Mouse (Mus musculus): ENCODE measurements at regions not wholly inside any gene's neighbourhood (a gene's known extent, or its start where the extent isn't known, plus 50 kb on each side); places are given as distances from the start of the nearest gene placed in this dataset.

DNA sequence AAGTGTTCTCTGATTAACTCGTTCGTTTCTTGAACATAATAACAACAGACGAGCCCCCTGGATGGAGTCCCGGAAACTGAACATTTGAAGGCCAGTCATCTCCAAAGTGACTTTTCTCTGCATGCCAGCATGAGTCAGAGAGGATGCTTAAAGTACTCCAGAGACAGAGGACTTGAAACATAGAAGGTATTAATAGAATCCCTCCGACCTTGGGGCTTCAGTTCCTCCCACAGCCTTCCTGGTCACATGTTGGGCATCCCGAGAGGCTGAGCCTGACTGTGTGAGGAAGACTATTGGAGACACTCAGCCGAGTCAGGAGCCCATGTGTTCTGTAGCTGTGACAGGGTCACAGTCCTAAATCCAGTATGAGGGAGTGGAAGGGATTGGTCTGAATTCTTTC is 232.7 kb upstream of the Serp2 start:
- no peak for DNase-seq

DNA sequence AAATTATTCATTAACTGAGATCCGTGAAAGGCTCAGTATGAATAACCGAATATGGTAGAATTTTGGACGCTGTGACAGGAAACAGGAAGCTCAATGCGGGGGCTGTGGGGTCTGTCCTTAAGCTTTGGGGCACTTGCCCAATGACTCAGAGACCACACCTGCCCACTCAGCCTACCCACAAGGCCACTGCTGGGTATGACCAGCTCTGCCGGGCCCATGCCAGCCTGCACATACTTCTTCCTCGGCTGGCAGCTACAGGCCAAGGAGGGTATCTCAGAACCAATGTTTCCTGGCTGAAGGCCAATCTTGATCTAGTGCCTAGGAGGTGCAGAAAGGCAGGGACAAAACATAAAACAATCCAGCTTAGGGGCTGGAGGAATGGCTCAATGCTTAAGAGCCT is 230.9 kb upstream of the Serp2 start:
- DNase-seq: peak in 1 of 2 experiments; percentile 61

DNA sequence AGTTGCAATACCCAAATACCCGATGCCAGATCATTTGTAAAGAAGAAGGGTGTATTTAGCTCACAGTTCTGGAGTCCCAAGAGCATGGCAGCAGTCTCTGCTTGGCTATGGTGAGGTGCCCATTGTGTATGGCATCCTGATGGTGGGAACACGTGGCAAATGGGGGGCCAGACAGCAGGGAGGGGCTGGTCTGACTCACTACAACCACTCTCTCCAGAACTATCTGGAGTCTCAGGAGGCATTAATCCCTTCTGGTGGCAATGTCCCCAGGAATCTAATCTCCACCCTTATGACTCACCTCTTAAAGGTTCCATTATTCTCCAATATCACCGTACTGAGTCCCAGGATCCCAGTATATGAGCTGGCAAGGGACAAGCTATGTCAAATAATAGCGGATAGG is 229.5 kb upstream of the Serp2 start:
- DNase-seq: no peak

DNA sequence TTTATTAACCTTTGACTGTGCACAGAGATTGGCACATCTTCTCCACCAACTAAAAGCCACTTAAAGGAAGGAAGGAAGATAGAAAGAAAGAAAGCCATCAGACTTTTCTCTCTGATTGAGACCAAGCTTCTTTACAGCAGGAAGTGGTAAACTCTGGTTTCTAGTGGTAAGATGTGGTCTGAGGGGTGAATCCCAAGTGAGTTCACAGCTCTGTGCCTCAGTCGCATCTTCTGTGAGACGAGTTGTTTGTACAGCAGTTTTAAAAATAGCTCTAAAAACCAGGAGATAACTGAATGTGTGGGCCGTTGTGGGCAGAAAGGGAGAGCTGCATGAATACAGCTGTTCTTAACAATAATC is 224.8 kb upstream of the Serp2 start:
- DNase-seq: no peak

DNA sequence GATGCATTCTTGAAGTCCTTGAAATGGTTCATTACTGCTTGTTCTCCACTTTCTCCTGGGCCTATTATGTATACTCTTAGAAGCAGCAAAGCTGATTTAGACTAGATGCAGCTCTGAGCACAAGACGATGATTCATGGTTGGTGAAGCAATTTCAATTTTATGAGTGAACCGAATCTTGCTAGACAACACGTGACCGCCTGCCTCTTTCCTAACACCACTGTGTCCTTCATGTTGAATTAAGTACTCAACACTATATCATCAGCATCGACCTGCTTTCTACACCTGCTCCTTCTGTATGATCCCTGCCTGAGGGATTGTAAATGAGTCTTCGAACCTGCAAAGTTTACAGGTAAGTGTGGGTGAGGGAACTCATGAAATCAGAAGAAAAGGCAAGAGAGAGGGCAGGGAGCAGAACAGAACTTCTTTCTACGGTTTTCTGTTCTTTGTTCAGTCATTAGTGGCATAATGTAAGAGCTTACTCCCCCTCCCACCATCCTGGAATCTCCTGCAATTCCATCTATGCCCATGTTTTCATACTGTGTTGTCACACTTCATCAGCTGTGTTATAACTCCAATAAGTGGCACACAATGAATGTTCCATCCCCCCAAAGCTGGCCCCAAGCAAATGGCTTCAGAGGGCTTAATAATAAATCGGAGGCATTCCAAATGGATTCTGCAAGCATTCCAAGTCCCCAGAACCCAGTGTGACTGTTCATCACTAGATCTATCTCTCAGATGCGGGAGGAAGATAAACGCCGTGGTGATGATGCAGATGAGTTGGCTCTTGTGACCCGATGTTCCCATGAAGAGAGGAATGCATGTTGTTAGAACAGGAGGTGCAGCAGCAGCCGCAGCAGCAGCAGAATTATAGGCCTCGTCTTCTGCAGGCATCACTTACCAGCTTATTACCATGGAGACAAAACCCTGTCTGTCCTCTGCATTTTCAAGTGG is 224.2 kb upstream of the Serp2 start:
- DNase-seq: no peak

DNA sequence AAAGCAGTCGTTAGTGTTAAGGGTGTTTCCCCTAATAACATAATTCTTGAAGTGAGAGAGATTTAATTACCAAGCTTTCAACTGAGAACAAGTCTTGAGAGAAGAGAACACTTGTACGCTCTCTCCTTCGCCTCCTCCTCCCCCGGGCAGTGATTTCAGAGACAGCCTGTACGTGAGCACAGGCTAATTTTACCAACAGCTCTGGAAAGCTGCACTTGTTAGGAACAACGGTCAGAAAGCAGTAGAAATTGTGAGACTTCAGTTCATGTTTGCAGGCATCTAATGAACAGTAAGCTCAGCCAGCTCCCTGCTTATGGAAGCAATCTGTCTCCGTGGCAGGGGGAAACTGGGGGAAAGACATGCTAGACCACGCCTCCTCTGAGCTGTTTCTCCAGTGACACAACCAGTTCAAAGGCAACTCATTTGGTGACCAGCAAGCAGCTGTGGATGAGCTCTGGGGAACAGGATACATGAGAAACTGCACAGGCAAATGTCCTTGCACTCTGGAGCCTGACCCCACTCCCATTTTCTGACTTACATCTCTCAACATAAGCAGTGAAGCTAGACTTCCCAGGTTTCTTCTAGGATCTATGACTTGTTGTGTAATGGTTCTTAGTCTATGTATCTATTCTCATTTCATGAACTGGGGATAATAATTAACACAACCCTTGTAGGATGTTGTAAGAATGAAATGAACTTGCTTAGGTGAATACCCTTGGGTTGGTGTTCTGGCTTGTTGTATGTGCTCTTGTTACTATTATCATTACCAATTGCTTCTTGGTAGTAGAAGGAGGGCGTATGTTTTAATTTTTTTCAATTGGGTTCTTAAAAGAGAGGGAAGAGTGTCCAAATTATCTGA is 222.1 kb upstream of the Serp2 start:
- DNase-seq: peak; percentile 46 to 50

DNA sequence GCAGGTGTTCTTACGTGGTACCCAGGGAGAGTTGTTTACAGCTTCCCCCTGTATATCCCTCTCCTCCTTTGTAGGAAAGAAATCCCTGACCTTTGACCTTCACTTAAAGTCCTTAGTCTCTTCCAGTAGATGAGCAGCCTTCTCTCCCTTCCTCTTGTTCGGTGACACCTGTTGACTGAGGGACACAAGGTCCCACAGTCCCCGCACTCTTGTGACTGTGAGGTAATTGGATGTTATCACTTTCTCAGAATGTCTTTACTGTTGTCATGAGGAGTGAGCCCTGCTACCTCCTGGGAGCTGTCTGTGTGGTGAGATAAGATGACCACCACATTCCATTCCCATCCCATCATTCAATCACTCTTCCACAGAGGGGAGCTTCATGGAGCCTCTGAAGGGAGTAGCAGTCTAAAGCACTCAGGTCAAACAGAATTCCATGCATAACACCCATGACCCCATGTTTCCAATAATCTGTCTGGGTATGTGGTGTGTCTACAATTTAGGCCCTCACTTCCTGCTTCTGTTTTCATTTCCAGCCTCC is 218.8 kb upstream of the Serp2 start:
- no peak for DNase-seq

DNA sequence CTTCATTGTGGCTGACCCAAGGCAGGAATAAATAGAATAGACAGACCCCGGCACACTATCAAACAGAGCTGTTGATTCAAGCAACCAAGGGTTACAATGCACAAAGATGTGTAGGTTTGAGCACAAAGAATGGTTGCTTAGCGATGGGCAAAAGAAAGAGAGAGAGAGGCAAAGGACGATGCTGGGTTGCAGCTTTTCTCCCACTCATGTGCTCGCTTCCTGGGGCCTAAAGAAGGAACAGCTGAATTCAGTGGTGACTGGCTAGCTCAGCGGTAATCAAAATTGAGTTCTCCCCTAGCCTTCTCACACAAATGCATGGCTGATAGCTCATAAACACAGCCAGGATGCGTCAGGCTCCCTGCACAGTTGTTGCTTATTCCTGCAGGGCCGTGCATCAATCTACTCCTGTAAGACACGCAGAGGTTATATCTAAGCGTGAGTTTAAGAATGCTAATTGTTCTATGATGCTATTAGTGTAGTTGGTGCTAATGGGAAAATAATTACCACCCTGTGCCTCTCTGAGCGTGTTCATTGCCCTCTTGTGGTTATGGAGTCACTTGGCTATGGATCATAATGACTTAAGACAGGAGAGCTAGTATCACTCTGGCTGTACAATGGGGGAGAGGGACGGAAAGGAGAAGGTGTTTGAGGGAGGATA is 216.2 kb upstream of the Serp2 start:
- DNase-seq: peak in 1 of 2 experiments; percentile 22

DNA sequence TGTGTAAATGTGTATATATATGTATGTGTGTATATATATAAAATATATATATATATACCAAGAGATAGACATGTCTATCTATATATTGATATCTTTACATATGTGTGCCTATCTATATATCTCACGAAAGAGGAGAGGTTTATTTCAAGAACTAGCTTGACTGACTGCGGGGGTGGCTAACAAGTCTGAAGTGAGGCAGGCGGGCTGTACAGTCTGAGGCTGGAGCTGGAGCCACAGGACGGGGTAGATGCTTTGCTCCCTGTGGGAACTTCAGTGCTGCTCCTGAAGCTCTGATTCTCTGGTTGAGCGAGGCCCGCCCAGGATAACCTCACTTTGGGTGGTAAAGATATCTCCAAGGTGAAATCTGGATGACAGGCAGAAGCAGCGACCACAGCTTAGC is 213.4 kb upstream of the Serp2 start:
- no peak for DNase-seq

DNA sequence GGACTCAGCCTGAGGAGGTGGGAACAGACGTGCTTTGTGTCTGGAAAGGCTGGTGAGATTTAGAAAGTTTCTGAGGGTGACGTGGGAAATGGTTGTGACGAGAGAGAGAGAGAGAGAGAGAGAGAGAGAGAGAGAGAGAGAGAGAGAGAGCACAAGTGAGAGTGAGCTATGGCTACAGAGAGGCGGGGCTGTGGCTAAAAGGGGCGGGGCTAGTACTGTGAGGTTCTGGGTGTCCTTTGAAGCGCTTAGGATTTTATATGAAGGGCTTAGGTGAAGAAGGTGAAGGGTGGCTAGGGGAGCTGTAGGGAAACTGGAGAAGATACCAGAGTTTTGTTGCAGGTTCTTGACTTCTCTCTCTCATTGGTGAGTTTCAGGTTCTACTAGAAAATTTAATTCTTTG is 210.6 kb upstream of the Serp2 start:
- DNase-seq: no peak

DNA sequence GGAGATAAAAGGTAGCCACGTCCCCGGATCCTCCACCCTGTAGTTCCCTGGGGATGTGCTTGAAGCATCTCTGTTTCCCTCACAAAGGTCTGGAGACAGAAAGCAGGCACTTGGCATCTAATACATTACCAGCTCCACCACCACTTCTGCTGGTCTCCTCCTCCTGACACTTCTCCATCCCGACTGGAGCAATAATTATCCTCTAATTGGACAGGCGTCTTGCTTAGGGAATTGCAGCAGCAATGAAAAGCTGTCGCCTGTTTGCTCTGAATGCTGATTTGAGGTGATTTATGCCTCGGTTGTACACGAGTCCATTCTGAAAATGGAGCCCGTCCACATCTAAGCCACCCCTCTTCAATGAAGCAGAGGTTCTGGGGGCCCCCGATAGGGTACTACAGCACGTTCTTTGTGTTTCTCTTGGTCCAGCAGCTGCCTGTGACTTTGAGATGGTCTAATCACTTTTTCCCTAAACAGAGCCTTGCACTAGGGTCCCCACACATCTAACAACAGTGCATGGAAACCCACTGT is 209.6 kb upstream of the Serp2 start:
- DNase-seq: no peak

DNA sequence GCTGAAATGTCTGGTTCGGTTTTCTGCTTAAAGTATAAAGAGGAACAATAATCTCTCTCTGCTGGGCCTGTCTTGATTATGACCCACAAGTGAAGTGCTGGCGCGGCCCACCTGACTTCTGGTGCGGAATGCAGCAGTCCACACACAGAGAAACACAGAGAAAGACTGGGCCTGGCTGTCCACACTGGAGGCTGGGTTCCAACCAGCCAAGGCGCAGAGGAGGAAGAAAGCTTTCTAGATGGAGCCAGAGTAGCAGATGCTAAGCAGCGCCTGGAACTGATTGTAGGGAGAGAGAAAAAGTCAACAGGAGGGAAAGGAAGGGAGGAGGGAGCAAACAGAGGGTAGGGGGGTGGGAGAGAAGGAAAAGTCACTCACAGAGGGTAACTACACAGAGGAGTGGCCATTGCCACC is 208.4 kb upstream of the Serp2 start:
- DNase-seq: peak; percentile 26 to 37

DNA sequence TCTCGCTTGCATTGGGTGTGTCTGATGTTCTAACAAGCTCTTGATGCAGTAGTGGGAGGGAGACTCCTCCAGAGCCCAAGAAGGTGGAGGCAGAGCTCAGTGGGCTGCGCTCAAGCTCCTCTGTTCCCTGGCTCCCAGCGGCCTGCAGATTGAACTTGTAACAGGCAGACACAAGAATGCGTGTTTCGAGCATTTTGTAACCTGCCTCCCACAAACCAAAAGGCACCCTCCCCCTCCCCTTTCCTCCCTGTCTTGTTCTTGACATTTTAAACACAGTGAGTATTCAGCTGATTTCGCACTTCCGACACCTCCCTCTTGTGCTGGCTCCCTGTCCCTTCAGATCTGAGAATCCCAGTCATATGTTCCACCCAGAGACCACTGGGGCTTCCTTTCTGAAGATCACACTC is 207.7 kb upstream of the Serp2 start:
- DNase-seq: peak; percentile 50 to 58

DNA sequence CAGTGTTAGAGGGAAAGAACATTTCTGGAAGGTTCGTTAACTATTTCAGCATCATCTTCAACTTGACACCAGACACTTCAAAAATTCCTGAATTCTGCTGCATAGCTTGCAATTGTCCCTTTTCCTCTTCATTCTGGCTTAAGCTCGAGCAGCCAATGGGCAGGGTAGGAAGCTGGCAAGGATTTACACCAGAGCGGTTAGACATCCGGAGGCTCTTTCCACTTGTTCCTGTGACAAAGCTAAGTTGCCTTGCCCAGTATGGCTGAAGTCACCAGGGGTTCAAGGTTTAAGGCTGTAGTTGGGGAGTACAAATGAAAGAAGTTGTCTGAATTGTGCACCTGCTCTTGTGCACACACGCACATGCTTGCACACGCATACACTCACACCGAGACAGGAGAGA is 206.8 kb upstream of the Serp2 start:
- DNase-seq: peak in 1 of 2 experiments; percentile 22

DNA sequence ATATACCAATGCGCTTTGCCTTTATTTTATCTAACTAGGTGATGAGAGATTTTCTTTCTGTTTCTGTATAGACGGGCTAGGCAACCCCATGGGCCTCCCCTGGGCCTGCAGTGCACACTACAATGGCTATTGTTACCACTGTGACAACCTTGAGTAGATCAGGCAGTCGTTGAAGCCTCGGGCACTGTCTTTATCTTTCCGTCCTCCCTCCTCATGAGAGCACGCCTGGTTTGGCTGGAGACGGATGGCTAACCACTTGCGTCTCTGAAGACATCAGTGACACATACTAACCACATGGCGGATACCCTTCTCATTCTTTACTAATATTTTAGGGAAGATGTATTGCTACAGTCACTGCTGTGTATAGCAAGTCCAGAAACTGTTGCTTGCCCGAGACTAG is 206.1 kb upstream of the Serp2 start:
- no peak for DNase-seq

DNA sequence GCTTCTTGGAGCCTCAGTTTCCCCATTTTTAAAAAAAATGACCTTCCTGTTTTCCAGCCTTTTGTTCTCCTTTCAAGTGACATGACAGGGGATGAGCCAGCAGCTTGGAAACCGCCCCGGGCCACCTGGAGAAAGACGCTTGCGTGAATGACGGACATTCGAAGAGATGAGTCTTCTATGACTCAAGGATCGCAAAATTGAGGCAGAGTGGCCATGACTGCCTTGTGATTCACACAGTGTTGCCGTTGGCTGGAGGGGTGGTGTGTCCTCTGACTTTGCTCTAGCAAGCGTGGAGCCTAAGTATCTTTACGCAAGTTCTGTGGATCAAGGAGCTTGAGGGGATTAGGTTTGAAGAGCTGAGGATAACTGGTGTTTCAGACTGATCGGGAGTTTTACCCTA is 205.0 kb upstream of the Serp2 start:
- DNase-seq: no peak

DNA sequence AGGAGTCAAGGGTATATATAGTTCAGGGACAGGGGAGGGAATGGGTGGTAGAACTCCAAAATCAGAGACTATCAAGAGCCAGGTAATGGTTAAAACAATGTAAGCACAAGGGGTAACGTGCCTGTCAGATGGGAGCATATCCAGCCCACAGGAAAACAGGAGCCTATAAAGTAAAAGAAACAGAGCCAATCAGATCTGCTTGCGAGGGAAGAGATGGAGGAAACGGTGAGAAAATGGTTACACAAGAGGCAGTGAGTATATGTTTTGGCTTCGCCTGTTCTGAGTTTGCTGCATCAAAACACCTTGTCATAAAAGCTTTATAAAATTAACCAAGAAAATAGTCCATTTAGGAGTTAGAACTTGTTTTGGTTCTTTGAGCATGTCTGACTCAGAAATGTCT is 204.6 kb upstream of the Serp2 start:
- DNase-seq: no peak

DNA sequence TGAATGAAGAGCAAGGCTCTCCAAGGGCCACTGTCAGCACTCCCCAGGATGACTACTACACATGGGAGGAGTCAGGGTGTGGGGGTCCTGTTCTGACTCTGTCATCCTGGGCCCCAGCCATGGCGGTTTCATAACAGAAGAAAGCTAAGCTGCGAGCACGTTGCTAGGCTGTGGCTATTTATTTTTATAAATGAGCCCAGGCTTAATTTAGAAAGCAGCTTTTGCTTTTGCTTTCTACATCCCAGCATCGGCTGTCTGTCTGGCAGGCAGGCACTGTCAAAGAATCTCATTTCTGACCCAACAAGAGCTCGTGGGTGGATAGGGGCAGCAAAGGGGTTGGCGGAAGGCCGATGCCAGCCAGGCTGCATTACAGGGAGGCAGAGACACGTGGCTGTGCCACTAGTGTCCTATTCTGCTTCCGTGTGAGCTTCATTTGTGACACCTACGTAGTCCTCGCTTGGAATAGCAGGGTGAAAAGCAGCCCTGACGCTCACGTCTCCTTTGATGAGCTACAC is 203.9 kb upstream of the Serp2 start:
- peak; percentile 84 to 87 for DNase-seq

DNA sequence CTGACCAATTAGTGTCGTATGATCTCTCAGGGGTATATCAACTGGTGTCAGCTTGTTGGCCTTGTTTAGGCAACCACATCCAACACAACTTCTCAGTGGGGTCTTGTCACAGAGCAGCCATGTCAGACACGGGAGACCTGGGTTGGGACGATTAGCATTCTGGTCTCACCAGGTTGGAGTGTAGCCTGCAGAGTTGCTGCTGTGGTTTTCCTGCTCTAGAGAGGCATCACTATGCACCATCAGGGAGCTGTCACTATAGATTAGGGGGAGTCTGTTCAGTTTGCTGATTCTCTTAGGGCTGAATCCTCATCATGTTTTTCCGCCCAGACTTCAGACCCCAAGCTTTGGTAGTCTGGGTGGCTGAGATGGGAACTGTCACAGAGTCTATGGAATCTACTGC is 202.7 kb upstream of the Serp2 start:
- DNase-seq: no peak

DNA sequence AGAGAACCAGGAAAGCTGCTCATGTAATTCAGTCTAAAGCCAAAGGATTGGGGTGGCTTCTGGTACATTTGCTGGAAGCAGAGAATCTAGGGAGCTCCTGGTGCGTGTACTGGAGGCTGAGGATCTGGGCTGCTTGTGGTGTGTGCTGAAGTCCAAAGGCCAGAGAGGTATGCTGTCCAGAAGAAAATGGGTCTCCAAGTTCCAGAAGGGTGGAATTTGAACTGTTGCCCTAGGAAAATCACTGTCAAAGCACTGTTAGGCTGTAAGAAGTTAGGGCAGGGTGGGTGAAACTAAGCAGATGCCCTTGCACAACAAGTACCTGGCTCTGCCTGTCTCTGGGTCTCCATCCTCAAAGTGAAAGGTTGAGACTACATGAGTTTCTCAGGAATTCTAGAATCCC is 201.9 kb upstream of the Serp2 start:
- DNase-seq: no peak

DNA sequence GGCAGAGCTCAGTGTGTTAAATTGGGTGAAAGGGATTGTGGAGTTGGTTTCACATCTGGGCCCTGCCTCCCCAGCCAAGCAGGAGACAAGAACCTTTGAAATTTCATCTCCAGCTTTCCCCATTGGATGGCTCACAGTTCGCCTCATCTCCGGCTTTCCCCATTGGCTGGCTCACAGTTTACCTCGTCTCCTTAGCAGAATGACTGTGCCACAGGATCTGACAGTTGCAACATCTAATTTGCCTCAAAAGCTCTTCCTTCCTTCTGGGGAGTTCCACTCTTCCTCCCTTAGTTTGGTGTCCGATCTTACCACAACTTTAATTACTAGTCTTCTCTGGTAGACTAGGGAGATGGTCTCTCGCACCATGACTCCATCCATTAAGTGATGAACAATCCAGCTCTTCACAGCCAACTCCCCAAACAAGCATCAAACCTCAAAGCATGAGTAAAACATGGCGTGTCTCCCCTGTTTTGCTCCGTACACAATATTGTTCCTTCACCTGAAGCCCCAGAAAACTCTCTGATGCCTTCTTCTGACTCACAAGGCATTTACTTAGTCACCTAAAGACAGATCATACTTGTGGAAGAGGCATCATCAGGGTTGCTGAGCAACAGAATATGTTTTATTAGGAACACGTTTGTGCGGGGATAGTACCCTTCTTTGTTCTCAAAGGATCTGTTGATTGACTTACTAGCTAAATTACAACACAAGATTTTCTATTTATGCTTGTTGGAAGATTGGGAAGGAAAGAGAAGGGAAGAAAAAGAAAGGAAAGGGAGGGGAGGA is 199.1 kb upstream of the Serp2 start:
- no peak for DNase-seq
